Mouse (Mus musculus): ENCODE results near the gene Irak2. TPM values are rescaled to one million over a fixed set of nuclear protein-coding genes. Genes with fewer than 3 reads are reported as not detected.

Gene Irak2
- polyA plus RNA-seq, 1 experiment: 21.3 TPM

- H3K4me1 ChIP-seq (ENCODE audit: control insufficient read depth, insufficient read depth, low read length): no peaks in the 10 kb centered on the region; the same call in 1 of the 2 replicates
- no peak overlapping the region for H3K4me3 ChIP-seq (ENCODE audit: insufficient read depth, low read length)
- TF ChIP-seq POLR2A (IDR thresholded peaks at IDR 0.05; ENCODE audit: low read depth, low read length): no peak
- no peak for TF ChIP-seq CTCF (IDR thresholded peaks at IDR 0.05; ENCODE audit: borderline replicate concordance, insufficient read depth, low read length)
- no peak overlapping the region for H3K27ac ChIP-seq (ENCODE audit: insufficient read depth, low read length)
Observed at GRCm38 (mm10) chr6:113608871-113609270, 29.4 kb upstream of the Irak2 start.

- H3K4me1 ChIP-seq (ENCODE audit: control insufficient read depth, insufficient read depth, low read length): no peaks in the 10 kb centered on the region; the same call in 1 of the 2 replicates
- no peak overlapping the region for H3K4me3 ChIP-seq (ENCODE audit: insufficient read depth, low read length)
- no peak overlapping the region for H3K27ac ChIP-seq (ENCODE audit: insufficient read depth, low read length)
- no peak for TF ChIP-seq CTCF (IDR thresholded peaks at IDR 0.05; ENCODE audit: borderline replicate concordance, insufficient read depth, low read length)
- TF ChIP-seq POLR2A (IDR thresholded peaks at IDR 0.05; ENCODE audit: low read depth, low read length): no peak
Observed at GRCm38 (mm10) chr6:113609293-113609692, 29.0 kb upstream of the Irak2 start.

- no peak for TF ChIP-seq CTCF (IDR thresholded peaks at IDR 0.05; ENCODE audit: borderline replicate concordance, insufficient read depth, low read length)
- TF ChIP-seq POLR2A (IDR thresholded peaks at IDR 0.05; ENCODE audit: low read depth, low read length): no peak
- no peak overlapping the region for H3K4me3 ChIP-seq (ENCODE audit: insufficient read depth, low read length)
- H3K4me1 ChIP-seq (ENCODE audit: control insufficient read depth, insufficient read depth, low read length): no peaks in the 10 kb centered on the region; the same call in 1 of the 2 replicates
- H3K27ac ChIP-seq (ENCODE audit: insufficient read depth, low read length): no peak overlapping the region
Observed at GRCm38 (mm10) chr6:113612258-113612969, 25.9 kb upstream of the Irak2 start.

- Histone ChIP-seq H3K4me1 (ENCODE audit: control insufficient read depth, insufficient read depth, low read length) (no peaks in the 10 kb centered on the region), H3K4me3 (ENCODE audit: insufficient read depth, low read length) (no peak overlapping the region), H3K27ac (ENCODE audit: insufficient read depth, low read length) (no peak overlapping the region)
- TF ChIP-seq POLR2A (IDR thresholded peaks at IDR 0.05; ENCODE audit: low read depth, low read length) (no peak), CTCF (IDR thresholded peaks at IDR 0.05; ENCODE audit: borderline replicate concordance, insufficient read depth, low read length) (no peak)
Observed at GRCm38 (mm10) chr6:113614152-113614551, 24.1 kb upstream of the Irak2 start.

- Histone ChIP-seq H3K4me3 (ENCODE audit: insufficient read depth, low read length) (no peak overlapping the region), H3K4me1 (ENCODE audit: control insufficient read depth, insufficient read depth, low read length) (no peaks in the 10 kb centered on the region), H3K27ac (ENCODE audit: insufficient read depth, low read length) (no peak overlapping the region)
- TF ChIP-seq POLR2A (IDR thresholded peaks at IDR 0.05; ENCODE audit: low read depth, low read length) (no peak), CTCF (IDR thresholded peaks at IDR 0.05; ENCODE audit: borderline replicate concordance, insufficient read depth, low read length) (no peak)
Observed at GRCm38 (mm10) chr6:113614997-113615396, 23.3 kb upstream of the Irak2 start.

DNA sequence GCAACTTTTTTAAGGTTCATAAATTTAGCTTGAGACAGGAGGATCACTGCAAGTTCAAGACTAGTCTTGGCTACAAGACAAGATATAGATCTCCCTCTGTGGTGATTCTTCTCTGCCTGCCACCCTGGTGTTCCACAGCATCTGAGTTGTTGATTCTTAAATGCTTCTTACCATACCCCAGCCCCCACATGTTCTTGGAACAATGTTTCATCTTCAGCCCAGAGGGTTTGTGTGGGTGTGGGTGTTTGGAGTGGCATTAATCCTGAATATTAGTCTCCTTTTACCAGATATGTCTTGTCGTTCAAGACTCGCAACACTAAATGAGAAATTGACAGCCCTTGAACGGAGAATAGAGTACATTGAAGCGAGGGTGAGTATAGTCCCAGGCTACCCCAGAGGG lies 22.8 kb upstream of the Irak2 start:
- no peaks in the 10 kb centered on the region for H3K4me1 ChIP-seq (ENCODE audit: control insufficient read depth, insufficient read depth, low read length)
- no peak overlapping the region for H3K27ac ChIP-seq (ENCODE audit: insufficient read depth, low read length)
- H3K4me3 ChIP-seq (ENCODE audit: insufficient read depth, low read length): no peak overlapping the region
- no peak for TF ChIP-seq CTCF (IDR thresholded peaks at IDR 0.05; ENCODE audit: borderline replicate concordance, insufficient read depth, low read length)
- TF ChIP-seq POLR2A (IDR thresholded peaks at IDR 0.05; ENCODE audit: low read depth, low read length): no peak

DNA sequence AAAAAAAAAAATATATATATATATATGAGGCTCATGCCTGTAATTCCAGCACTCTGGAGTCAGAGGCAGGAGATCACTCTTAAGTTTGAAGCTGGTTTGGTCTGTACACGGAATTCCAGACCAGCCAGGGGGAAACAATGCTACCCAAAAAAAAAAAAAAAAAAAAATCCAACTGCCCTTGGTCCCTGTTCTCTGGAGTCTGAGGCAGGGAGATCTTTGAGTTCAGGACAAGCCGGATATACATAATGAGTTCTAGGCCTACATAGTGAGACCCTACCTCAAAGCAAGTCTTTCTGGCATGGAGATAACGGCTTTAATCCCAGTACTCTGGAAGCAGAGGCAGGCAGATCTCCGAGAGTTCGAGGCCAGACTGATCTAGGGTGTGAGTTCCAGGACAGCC lies 14.9 kb upstream of the Irak2 start:
- peak overlapping the region; percentile 41 for H3K27ac ChIP-seq (ENCODE audit: insufficient read depth, low read length)

DNA sequence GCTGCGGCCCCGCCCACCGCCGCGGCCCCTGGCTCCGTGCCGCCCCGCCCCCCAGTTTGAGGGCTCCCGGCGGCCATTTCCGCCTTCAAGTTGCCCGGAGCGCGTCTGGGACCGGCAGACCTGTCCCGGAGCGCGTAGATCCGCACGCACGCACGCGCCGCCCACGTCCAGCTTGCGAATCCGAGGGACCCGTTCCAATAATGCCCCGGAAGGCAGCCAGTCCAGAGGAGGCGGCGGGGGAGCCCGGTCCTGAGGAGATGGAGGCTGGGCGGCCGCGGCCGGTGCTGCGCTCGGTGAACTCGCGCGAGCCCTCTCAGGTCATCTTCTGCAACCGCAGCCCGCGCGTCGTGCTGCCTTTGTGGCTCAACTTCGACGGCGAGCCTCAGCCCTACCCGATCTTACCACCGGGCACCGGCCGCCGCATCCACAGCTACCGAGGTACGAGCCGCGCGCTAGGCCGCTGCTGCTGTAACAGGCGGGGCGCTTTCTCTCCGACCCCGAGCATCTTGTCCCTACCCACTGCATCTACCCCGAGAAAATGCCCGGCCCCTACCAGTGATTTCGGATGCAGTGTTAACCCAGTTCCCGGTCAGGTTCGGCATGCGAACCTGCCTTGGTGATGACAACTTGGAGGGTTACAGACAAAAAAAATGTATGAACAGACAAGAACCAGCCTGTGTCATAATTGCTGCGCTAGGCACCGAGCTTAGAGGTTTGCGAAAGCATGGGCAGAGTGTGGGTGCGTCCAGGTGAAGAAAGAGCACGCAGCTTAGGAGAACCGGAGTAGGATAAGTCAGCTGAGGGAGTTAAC lies 14.1 kb upstream of the Irak2 start, which contains the start of gene Vhl:
Vhl (plus strand) TSS at position 19 of the 811 bp plus-strand sequence.
- TF ChIP-seq CTCF (IDR thresholded peaks at IDR 0.05; ENCODE audit: borderline replicate concordance, insufficient read depth, low read length): no peak
- TF ChIP-seq POLR2A (IDR thresholded peaks at IDR 0.05; ENCODE audit: low read depth, low read length): peak; percentile 81
- Histone ChIP-seq H3K4me3 (ENCODE audit: insufficient read depth, low read length) (peak within 1 kb of the TSS; percentile 72), H3K27ac (ENCODE audit: insufficient read depth, low read length) (peak within 1 kb of the TSS; percentile 66), H3K4me1 (ENCODE audit: control insufficient read depth, insufficient read depth, low read length) (0 out of 2 replicates have a peak, but pooled peaks cover 4% of the 10 kb centered on the region)

More for the DNA sequence above, 14.9 kb upstream of the Irak2 start:
- H3K4me3 ChIP-seq (ENCODE audit: insufficient read depth, low read length): peak overlapping the region; percentile 32
- no peak for TF ChIP-seq CTCF (IDR thresholded peaks at IDR 0.05; ENCODE audit: borderline replicate concordance, insufficient read depth, low read length)
- TF ChIP-seq POLR2A (IDR thresholded peaks at IDR 0.05; ENCODE audit: low read depth, low read length): no peak
- 0 out of 2 replicates have a peak, but pooled peaks cover 4% of the 10 kb centered on the region for H3K4me1 ChIP-seq (ENCODE audit: control insufficient read depth, insufficient read depth, low read length)

- TF ChIP-seq CTCF (IDR thresholded peaks at IDR 0.05; ENCODE audit: borderline replicate concordance, insufficient read depth, low read length) (no peak), POLR2A (IDR thresholded peaks at IDR 0.05; ENCODE audit: low read depth, low read length) (no peak)
- Histone ChIP-seq H3K4me3 (ENCODE audit: insufficient read depth, low read length) (peak overlapping the region; percentile 72), H3K27ac (ENCODE audit: insufficient read depth, low read length) (no peak overlapping the region), H3K4me1 (ENCODE audit: control insufficient read depth, insufficient read depth, low read length) (0 out of 2 replicates have a peak, but pooled peaks cover 4% of the 10 kb centered on the region)
Observed at GRCm38 (mm10) chr6:113624989-113625770, 13.1 kb upstream of the Irak2 start.
